Mouse (Mus musculus): ENCODE measurements around the gene Tmco1.
A peak's percentile ranks its signal among the peaks of the same experiment; 100 is the strongest.

Gene Tmco1

GRCm38 (mm10) chr1:167308261-167309054, at the start of gene Tmco1:
TSS of gene Tmco1 (plus strand) at chr1:167308378.
- DNase-seq: peak; percentile 97

GRCm38 (mm10) chr1:167259702-167260101, 48.5 kb upstream of the Tmco1 start:
- DNase-seq: no peak

GRCm38 (mm10) chr1:167261750-167262149, 46.4 kb upstream of the Tmco1 start:
- DNase-seq: no peak

GRCm38 (mm10) chr1:167262489-167263041, 45.6 kb upstream of the Tmco1 start:
- DNase-seq: peak; percentile 53

GRCm38 (mm10) chr1:167265366-167265765, 42.8 kb upstream of the Tmco1 start:
- no peak for DNase-seq

GRCm38 (mm10) chr1:167266720-167267119, 41.5 kb upstream of the Tmco1 start:
- no peak for DNase-seq

- no peak for DNase-seq
Observed at GRCm38 (mm10) chr1:167268360-167269063, 39.7 kb upstream of the Tmco1 start.

- DNase-seq: no peak
Observed at GRCm38 (mm10) chr1:167269350-167269811, 38.8 kb upstream of the Tmco1 start.

GRCm38 (mm10) chr1:167269856-167270270, 38.3 kb upstream of the Tmco1 start:
- DNase-seq: peak; percentile 82

GRCm38 (mm10) chr1:167270342-167271111, 37.7 kb upstream of the Tmco1 start:
- DNase-seq: no peak

- DNase-seq: no peak
Observed at GRCm38 (mm10) chr1:167271304-167271703, 36.9 kb upstream of the Tmco1 start.

GRCm38 (mm10) chr1:167271841-167272240, 36.3 kb upstream of the Tmco1 start:
- DNase-seq: no peak

GRCm38 (mm10) chr1:167273380-167274163, 34.6 kb upstream of the Tmco1 start:
- DNase-seq: no peak

GRCm38 (mm10) chr1:167274646-167275390, 33.4 kb upstream of the Tmco1 start:
- DNase-seq: no peak

GRCm38 (mm10) chr1:167278395-167278794, 29.8 kb upstream of the Tmco1 start:
- DNase-seq: no peak

GRCm38 (mm10) chr1:167279160-167279715, 28.9 kb upstream of the Tmco1 start:
- DNase-seq: no peak

- DNase-seq: no peak
Observed at GRCm38 (mm10) chr1:167280061-167280460, 28.1 kb upstream of the Tmco1 start.

GRCm38 (mm10) chr1:167282112-167282511, 26.1 kb upstream of the Tmco1 start:
- DNase-seq: no peak

GRCm38 (mm10) chr1:167282768-167283167, 25.4 kb upstream of the Tmco1 start:
- DNase-seq: no peak

- no peak for DNase-seq
Observed at GRCm38 (mm10) chr1:167283441-167284257, 24.5 kb upstream of the Tmco1 start.

All from cerebellum, adult 9-10 months (tissue).